Mouse (Mus musculus) forebrain, embryonic 13.5 days (tissue): ENCODE results near the gene Sh3rf3. TPM values are rescaled to one million over a fixed set of nuclear protein-coding genes. Genes with fewer than 3 reads are reported as not detected.

Experiments
- ATAC-seq: fragments of 200-750 bp; cut with Nextera tagmentation; 2 replicates; pipeline ENCODE4 v1.8.0; 2017
- H3K27ac ChIP-seq: fragments of 300-500 bp; sonication (generic); 2 replicates; pipeline ENCODE4 v1.5.1; 2015; ENCODE audit warnings: inconsistent platforms, mild to moderate bottlenecking, moderate library complexity
- H3K27me3 ChIP-seq: fragments of 300-500 bp; sonication (generic); 2 replicates; pipeline ENCODE4 v1.6.1; 2015; ENCODE audit warnings: mild to moderate bottlenecking, inconsistent platforms
- H3K36me3 ChIP-seq: fragments of 300-500 bp; sonication (generic); 2 replicates; pipeline ENCODE4 v1.6.1; 2015; ENCODE audit warnings: mild to moderate bottlenecking, inconsistent platforms; ENCODE audit not compliant: poor library complexity, severe bottlenecking
- H3K4me1 ChIP-seq: fragments of 300-500 bp; sonication (generic); 2 replicates; pipeline ENCODE4 v1.6.1; 2015; ENCODE audit warnings: inconsistent platforms
- H3K4me2 ChIP-seq: fragments of 300-500 bp; sonication (generic); 2 replicates; pipeline ENCODE4 v1.6.1; 2015; ENCODE audit warnings: inconsistent platforms, mild to moderate bottlenecking, moderate library complexity
- H3K4me3 ChIP-seq: fragments of 300-500 bp; sonication (generic); 2 replicates; pipeline ENCODE4 v1.5.1; 2015; ENCODE audit warnings: mild to moderate bottlenecking, inconsistent platforms
- H3K9ac ChIP-seq: fragments of 300-500 bp; sonication (generic); 2 replicates; pipeline ENCODE4 v1.6.1; 2015; ENCODE audit warnings: mild to moderate bottlenecking, inconsistent platforms
- H3K9me3 ChIP-seq: fragments of 300-500 bp; sonication (generic); replicated peaks from 2 replicates; pipeline ENCODE4 v1.6.1; 2016; ENCODE audit warnings: inconsistent platforms
- WGBS: fragments of 180-500 bp; shearing (Covaris S2); methylation state at CpG from one replicate; pipeline ENCODE4 v1.1.7; 2015; 5-methylcytosine and 5-hydroxymethylcytosine counted together
- polyA plus RNA-seq: library from polyadenylated mRNA; unstranded; fragments of >200 nt; fragmentation: Nextera tagmentation; extraction: Ambion mirVana; gene quantifications from 2 replicates; pipeline ENCODE4 v1.2.1, GENCODE M21; 2015

The Sh3rf3 gene
- polyA plus RNA-seq, 1 experiment from 2014 or later, result 6.1 TPM

DNA sequence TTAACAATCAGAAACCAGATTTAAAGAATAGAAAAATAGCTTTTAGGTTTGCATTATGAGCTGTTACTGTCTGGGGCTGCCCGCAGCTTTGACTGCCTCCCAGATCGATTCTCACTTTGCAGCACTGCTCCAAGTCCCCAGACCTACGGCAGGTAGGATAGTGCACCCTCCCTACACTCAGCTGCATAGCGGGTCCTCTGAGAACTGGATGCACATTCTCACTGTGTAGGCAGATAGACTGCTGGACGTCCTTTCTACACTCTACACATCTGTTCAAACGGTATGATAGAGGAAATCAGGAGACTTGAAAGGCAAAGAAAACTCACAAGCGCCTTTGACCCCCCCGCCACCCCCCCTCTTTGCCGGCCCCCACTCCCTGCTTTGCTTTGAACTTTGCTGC lies 42.7 kb downstream of the Sh3rf3 start:
- no peak for ATAC-seq
- Histone ChIP-seq H3K27me3 (no peaks in the 10 kb centered on the region), H3K9ac (no peak overlapping the region), H3K9me3 (no peaks in the 10 kb centered on the region), H3K4me1 (peaks cover 35% of the 10 kb centered on the region), H3K4me3 (no peak overlapping the region), H3K36me3 (no peaks in the 10 kb centered on the region), H3K4me2 (no peak overlapping the region), H3K27ac (no peak overlapping the region)
- WGBS, result 68% methylated on average over 9 of the region's 9 CpGs

DNA sequence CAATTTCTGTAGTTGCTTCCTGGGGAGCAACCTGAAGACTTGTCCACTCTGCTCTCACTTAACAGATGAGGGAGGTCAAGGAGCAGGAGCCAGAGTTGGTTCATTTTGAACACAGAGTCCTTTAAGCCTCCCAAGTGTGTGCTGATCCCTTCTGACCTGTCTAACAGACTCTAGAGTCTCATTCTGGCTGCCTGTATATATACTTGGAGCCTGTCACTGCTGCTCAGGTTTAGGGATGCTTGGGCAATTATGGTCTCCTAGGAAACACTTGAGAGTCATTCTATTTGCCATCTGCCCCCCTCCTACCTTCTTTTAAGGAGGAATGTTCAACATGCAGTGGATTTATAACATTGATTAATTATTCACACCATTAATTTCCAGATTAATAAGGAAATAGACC lies 43.6 kb downstream of the Sh3rf3 start:
- Histone ChIP-seq H3K4me3 (no peak overlapping the region), H3K4me2 (no peak overlapping the region), H3K9me3 (no peaks in the 10 kb centered on the region), H3K27ac (peak overlapping the region; percentile 59), H3K4me1 (peaks cover 35% of the 10 kb centered on the region), H3K36me3 (no peaks in the 10 kb centered on the region), H3K27me3 (no peaks in the 10 kb centered on the region), H3K9ac (no peak overlapping the region)
- ATAC-seq, result peak; percentile 55; the same call in 1 of the 2 replicates

DNA sequence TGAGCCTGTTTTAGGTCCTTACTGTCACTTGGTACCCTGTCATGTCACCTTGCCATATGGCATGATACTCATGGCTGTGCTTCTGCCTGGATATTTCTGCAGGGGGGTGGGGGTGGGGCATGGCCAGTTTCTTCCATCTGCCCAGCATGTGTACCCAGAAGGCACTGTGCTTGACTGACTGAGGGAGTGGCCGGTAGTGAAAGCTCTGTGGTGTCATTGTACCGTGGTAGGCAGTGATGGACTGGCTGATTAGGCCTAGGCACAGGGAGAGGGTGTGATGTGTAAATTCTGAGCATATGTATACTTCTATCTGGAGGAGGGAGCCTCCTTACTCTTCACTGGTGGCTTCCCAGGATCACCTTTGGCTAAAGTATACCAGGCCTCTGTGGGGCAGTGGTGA lies 51.6 kb downstream of the Sh3rf3 start:
- H3K36me3 ChIP-seq, result no peaks in the 10 kb centered on the region
- no peaks in the 10 kb centered on the region for H3K27me3 ChIP-seq
- ATAC-seq, result peak; percentile 66
- H3K4me3 ChIP-seq, result no peak overlapping the region
- H3K4me2 ChIP-seq, result no peak overlapping the region
- 52% methylated on average over 2 of the region's 2 CpGs for WGBS
- H3K4me1 ChIP-seq, result peaks cover 16% of the 10 kb centered on the region
- H3K9me3 ChIP-seq, result no peaks in the 10 kb centered on the region
- H3K9ac ChIP-seq, result no peak overlapping the region
- H3K27ac ChIP-seq, result no peak overlapping the region

DNA sequence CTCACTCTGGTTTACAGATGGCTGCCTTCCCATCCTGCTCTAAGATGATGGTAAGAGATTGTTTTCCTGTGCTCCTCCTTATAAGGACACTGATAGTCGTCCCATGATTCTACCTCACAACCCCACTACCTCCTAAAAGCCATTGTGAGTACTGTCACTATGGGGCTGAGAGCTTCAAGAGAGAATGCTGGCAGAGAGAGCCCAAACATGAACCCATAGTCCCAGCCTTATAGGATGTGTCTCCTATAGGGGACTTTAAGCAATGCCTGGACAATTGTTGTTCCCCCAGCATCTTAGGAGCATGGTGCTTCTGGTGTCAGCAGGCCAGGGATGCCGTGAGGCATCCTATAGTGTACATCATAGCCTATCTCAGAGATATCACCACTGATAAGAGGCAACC lies 54.4 kb downstream of the Sh3rf3 start:
- H3K4me2 ChIP-seq, result no peak overlapping the region
- H3K27me3 ChIP-seq, result no peaks in the 10 kb centered on the region
- no peaks in the 10 kb centered on the region for H3K9me3 ChIP-seq
- no peak overlapping the region for H3K9ac ChIP-seq
- peaks cover 30% of the 10 kb centered on the region for H3K4me1 ChIP-seq
- no peak overlapping the region for H3K4me3 ChIP-seq
- 86% methylated on average over 2 of the region's 2 CpGs for WGBS
- H3K36me3 ChIP-seq, result no peaks in the 10 kb centered on the region
- ATAC-seq, result no peak
- no peak overlapping the region for H3K27ac ChIP-seq

DNA sequence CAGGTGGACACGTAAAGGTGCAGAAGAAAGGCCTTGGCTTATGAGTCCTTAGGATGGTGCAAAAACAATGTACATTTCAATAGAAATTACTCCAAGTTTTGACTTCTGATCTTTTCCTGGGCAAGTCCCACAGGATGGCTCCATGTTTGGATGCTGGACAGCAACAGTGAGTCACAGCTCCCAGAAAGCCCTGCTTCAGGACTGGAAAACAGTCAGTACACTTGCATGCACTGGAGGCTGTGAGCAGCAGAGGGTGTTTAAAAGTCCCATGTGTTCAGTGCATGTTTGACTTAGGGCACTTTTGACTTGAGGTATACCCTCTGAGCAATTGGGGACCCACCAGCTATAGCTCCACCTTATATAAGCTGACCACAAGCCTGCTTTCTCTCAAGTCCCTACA lies 56.7 kb downstream of the Sh3rf3 start:
- H3K4me2 ChIP-seq, result no peak overlapping the region
- no peak overlapping the region for H3K4me3 ChIP-seq
- no peaks in the 10 kb centered on the region for H3K36me3 ChIP-seq
- no peaks in the 10 kb centered on the region for H3K9me3 ChIP-seq
- WGBS, result 95% methylated on average over 1 of the region's 1 CpGs
- H3K9ac ChIP-seq, result no peak overlapping the region
- no peak overlapping the region for H3K27ac ChIP-seq
- no peak for ATAC-seq
- peaks cover 20% of the 10 kb centered on the region for H3K4me1 ChIP-seq
- no peaks in the 10 kb centered on the region for H3K27me3 ChIP-seq

DNA sequence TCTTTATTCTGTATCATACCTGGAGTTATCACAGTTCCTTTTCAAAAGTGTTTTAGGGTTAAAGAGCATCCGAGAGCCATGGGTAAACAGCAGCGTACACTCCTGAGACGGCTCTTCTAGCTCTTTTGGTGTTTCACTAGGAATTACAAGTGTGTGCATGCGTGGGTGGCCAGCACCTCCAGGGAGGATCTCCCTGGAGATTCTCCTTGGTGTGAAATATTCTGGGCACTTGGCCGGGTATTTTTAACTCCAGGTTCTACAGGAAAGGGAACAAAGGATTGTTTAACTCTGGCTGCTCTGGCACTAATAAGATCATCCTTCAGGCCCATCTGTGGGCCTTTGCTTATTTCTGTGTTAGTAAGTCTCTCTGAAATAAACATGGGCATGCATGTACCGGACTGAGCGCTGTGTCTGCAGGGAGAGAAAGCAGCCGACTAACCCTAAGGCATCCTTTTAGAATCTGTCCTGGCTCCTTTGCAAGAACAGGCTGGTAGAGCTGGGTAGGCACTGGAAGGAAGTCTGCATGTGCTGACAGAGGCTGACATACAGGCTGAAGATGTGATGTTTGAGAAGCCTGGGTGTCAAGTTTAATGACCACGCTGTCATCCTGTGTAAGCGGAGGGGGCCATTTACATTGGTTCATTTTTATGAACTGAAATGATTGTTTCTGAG lies 58.1 kb downstream of the Sh3rf3 start:
- H3K4me1 ChIP-seq, result peaks cover 18% of the 10 kb centered on the region

DNA sequence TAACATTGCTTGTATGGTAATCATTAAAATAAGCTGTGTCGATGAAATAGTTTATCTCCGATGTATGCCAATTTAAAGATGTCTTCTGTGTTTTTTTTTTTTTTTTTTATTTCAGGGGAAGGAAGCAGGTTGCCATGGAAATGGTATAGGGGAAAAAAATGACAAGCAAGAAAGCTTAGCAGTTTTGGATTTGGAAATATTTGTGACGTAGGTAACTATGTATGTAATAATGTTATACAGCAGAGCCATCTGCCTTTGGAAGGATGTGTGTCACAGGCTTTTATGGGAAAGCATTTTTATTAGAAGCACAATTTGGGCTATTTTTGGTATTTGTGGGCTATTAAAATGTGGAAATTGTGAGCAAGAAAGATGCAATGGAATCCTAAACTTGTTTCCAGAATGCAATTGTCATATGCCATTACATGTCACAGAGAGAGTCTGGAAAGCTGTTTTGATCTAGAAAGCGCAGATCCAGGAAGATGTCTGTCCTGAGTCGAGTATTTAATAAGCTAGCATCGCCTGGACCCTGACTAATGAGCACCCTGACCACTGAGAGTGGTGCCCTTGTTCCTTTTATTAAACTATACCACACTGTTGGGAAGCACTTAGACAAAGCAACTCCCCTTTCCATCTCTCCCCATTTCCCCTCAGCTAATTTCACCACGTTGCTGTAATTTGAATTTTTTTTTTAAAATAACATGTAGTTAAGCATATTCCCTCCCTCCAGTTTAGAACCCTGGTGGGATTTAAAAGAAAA lies 58.8 kb downstream of the Sh3rf3 start:
- no peaks in the 10 kb centered on the region for H3K27me3 ChIP-seq
- H3K4me2 ChIP-seq, result no peak overlapping the region
- peak; percentile 52 for ATAC-seq
- 0 out of 2 replicates have a peak overlapping the region, but pooled peaks have one; percentile 76 for H3K27ac ChIP-seq
- no peak overlapping the region for H3K4me3 ChIP-seq
- peaks cover 18% of the 10 kb centered on the region for H3K4me1 ChIP-seq
- H3K9me3 ChIP-seq, result no peaks in the 10 kb centered on the region
- H3K36me3 ChIP-seq, result no peaks in the 10 kb centered on the region
- WGBS, result 50% methylated on average over 7 of the region's 7 CpGs
- no peak overlapping the region for H3K9ac ChIP-seq

More for the DNA sequence above, 58.1 kb downstream of the Sh3rf3 start:
- Histone ChIP-seq H3K4me2 (no peak overlapping the region), H3K9ac (peak overlapping the region; percentile 28; the same call in 1 of the 2 replicates), H3K27ac (peak overlapping the region; percentile 76), H3K4me3 (no peak overlapping the region), H3K27me3 (no peaks in the 10 kb centered on the region), H3K36me3 (no peaks in the 10 kb centered on the region), H3K9me3 (no peaks in the 10 kb centered on the region)
- peak; percentile 39; the same call in 1 of the 2 replicates for ATAC-seq
- 63% methylated on average over 10 of the region's 10 CpGs for WGBS

DNA sequence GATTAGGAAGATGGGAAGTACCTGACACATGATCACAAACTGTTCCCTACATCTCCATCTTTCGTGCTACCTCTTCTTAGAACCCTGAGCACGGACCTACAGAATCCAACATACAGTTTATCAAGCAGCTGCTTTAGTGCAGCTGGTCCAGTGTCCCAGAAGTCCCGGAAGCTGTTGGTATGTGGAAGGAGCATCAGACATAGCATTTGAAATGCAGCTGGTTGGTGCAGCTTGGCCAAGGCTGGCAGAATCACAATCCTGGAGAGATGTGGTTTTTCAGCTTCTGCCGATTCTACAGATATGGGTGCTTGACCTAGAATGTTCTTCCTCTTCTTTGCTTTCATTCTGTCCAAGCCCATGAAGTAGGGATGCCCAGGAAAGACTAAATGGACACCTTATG lies 64.7 kb downstream of the Sh3rf3 start:
- 95% methylated on average over 4 of the region's 4 CpGs for WGBS
- Histone ChIP-seq H3K4me1 (0 out of 2 replicates have a peak, but pooled peaks cover under 1% of the 10 kb centered on the region), H3K27me3 (no peaks in the 10 kb centered on the region), H3K4me2 (no peak overlapping the region), H3K36me3 (no peaks in the 10 kb centered on the region), H3K9ac (no peak overlapping the region), H3K9me3 (no peaks in the 10 kb centered on the region; the same call in 1 of the 2 replicates), H3K27ac (no peak overlapping the region), H3K4me3 (no peak overlapping the region)
- no peak for ATAC-seq

DNA sequence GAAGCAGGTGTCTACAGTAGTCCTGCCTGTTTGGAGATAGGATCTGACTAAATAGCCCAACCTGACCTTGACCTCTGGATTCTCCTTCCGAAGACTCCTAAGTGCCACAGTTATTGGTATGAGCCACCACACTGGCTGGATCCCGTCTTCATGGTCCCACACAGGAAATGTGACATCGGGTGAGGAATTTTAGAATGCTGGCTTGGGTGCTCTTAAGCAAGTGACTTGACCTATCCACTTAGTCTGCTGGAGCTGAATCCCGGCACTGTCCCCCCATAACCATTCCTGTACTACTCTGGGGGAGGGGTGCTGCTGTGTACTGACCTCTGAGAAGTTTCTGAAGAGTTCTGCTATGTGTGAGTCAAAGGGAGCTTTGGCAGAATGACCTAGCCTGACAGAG lies 65.5 kb downstream of the Sh3rf3 start:
- Histone ChIP-seq H3K4me2 (no peak overlapping the region), H3K27me3 (no peaks in the 10 kb centered on the region), H3K36me3 (no peaks in the 10 kb centered on the region), H3K4me1 (no peaks in the 10 kb centered on the region), H3K9ac (no peak overlapping the region), H3K4me3 (no peak overlapping the region), H3K9me3 (no peaks in the 10 kb centered on the region; the same call in 1 of the 2 replicates), H3K27ac (no peak overlapping the region)
- no peak for ATAC-seq
- 92% methylated on average over 4 of the region's 4 CpGs for WGBS

DNA sequence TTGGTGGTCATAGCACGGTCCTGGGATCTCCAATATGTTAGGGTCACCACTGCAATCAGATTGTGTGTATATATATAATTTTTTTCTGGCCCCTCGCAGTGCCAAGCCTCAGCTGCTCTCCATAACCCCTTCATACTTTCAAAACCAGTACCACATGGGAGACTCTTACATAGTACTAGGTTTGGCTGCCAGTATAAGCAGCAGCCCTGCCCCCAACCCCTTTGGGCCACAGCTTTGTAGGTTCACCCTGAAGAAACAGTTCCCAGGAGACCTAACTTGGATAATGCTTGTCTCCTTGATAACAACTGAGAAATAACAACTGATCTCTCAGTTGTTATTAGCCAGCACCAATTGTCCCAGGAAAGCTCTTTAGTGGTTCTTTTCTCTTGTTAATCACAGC lies 69.6 kb downstream of the Sh3rf3 start:
- Histone ChIP-seq H3K4me1 (peaks cover 4% of the 10 kb centered on the region), H3K27me3 (0 out of 2 replicates have a peak, but pooled peaks cover 3% of the 10 kb centered on the region), H3K4me3 (no peak overlapping the region), H3K36me3 (no peaks in the 10 kb centered on the region), H3K9me3 (no peaks in the 10 kb centered on the region; the same call in 1 of the 2 replicates), H3K9ac (no peak overlapping the region), H3K4me2 (no peak overlapping the region), H3K27ac (no peak overlapping the region)
- 94% methylated on average over 2 of the region's 2 CpGs for WGBS
- no peak for ATAC-seq

DNA sequence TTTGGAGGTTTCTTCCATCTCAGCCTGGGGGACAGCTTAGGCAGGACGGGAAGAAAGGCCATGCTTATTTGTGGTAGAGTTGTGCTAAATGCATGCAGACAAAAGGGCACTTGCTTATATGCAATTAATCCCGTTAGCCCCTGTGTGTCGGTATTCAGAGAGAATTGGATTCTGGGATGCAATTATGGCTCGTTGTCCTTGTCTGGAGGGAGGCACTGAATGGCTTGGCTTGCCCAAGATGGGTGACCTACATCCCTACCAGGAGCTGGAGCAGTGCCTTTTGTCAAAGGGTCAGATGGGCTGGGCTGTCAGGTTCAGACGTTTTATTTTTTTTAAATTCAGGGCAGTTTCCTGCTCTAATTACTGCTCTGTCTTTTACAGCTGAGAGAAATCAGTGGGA lies 72.2 kb downstream of the Sh3rf3 start:
- H3K4me2 ChIP-seq, result no peak overlapping the region
- H3K27me3 ChIP-seq, result 0 out of 2 replicates have a peak, but pooled peaks cover 3% of the 10 kb centered on the region
- H3K4me1 ChIP-seq, result peaks cover 9% of the 10 kb centered on the region
- H3K4me3 ChIP-seq, result no peak overlapping the region
- H3K27ac ChIP-seq, result no peak overlapping the region
- no peaks in the 10 kb centered on the region for H3K9me3 ChIP-seq
- 2% methylated on average over 5 of the region's 5 CpGs for WGBS
- ATAC-seq, result no peak
- no peaks in the 10 kb centered on the region for H3K36me3 ChIP-seq
- H3K9ac ChIP-seq, result no peak overlapping the region

DNA sequence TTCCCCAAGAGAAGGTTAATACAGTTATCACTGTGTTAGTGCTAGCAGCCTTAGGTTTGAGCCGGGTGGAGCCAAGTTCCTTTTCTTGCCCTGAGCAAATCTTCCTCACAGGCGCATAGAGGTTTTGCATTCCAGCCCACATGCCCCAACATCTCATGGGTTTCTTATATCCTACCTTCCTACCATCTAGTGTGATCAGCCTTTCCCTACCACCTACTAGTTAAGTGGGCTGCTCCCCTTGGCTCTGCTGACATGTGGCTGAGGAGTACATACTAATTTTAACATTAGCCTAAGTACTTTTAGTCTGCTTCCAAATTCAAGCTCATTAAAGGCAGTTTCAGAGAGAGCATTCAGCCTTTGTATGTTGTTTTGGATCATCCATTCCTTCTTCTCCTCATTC lies 72.7 kb downstream of the Sh3rf3 start:
- Histone ChIP-seq H3K9me3 (no peaks in the 10 kb centered on the region), H3K4me3 (no peak overlapping the region), H3K36me3 (no peaks in the 10 kb centered on the region), H3K27ac (no peak overlapping the region), H3K27me3 (0 out of 2 replicates have a peak, but pooled peaks cover 3% of the 10 kb centered on the region), H3K4me1 (peaks cover 14% of the 10 kb centered on the region), H3K4me2 (no peak overlapping the region), H3K9ac (no peak overlapping the region)
- no peak for ATAC-seq
- whole genome bisulfite sequencing, result 78% methylated on average over 2 of the region's 2 CpGs
